Mouse (Mus musculus): ENCODE data around the gene Tent5b. TPM values are rescaled to one million over a fixed set of nuclear protein-coding genes. Genes with fewer than 3 reads are reported as not detected.

Tent5b gene
- total RNA-seq (2023): not detected

GRCm38 (mm10) chr4:133479458-133480184 lies at the start of gene Tent5b:
Gene Tent5b, plus strand, starts transcription at chr4:133480132.

GRCm38 (mm10) chr4:133498160-133498724 lies 18.3 kb downstream of the Tent5b start, which contains the start of gene Trnp1:
Gene Trnp1, minus strand, starts transcription at chr4:133498550.

GRCm38 (mm10) chr4:133518601-133519368 lies 38.9 kb downstream of the Tent5b start, which contains the start of gene Kdf1:
Gene Kdf1, plus strand, starts transcription at chr4:133518963.

Other genes with a start within 250 kb of the Tent5b start
- not detected for gene Map3k6, start 239.3 kb upstream of the Tent5b start, total RNA-seq (2023)
- 32.6 TPM for gene Sytl1, start 217.0 kb upstream of the Tent5b start, total RNA-seq (2023)
- gene Tmem222, start 202.3 kb upstream of the Tent5b start, total RNA-seq (2023): 55.5 TPM
- 44.1 TPM for gene Wdtc1, start 126.7 kb upstream of the Tent5b start, total RNA-seq (2023)
- gene Slc9a1, start 110.4 kb upstream of the Tent5b start, total RNA-seq (2023): 49.2 TPM
- gene Trnp1, start 18.4 kb downstream of the Tent5b start, total RNA-seq (2023): 27.5 TPM
- gene Kdf1, start 38.8 kb downstream of the Tent5b start, total RNA-seq (2023): 0.31 TPM
- 96.8 TPM for gene Nudc, start 65.9 kb downstream of the Tent5b start, total RNA-seq (2023)
- gene Nr0b2, start 73.2 kb downstream of the Tent5b start, total RNA-seq (2023): not detected
- 23.5 TPM for gene Gpatch3, start 94.6 kb downstream of the Tent5b start, total RNA-seq (2023)
- 24.1 TPM for gene Gpn2, start 104.2 kb downstream of the Tent5b start, total RNA-seq (2023)
- 49.2 TPM for gene Sfn, start 122.0 kb downstream of the Tent5b start, total RNA-seq (2023)
- gene Zdhhc18, start 170.0 kb downstream of the Tent5b start, total RNA-seq (2023): 197 TPM
- gene Pigv, start 192.5 kb downstream of the Tent5b start, total RNA-seq (2023): 24.6 TPM

All from CD8-positive naive resting alpha-beta T cell, adult 57 days (primary cell).